Mouse (Mus musculus) retina, adult 2 months (tissue): ENCODE data around the gene Il23a.
A peak's percentile ranks its signal among the peaks of the same experiment; 100 is the strongest.
"Not testable (repeated sequence)": the region's sequence is repeated elsewhere in the genome, so short reads cannot be mapped to it uniquely, and the experiment has no call there.

Source experiments
- DNase-seq: peaks from one replicate; pipeline ENCODE4 v3.0.0-alpha.2; 2012; ENCODE audit warnings: low read depth, low spot score

The Il23a gene

GRCm38 (mm10) chr10:128298702-128299171, at the start of gene Il23a:
Il23a (minus strand) TSS chr10:128298752.
- no peak for DNase-seq

DNA sequence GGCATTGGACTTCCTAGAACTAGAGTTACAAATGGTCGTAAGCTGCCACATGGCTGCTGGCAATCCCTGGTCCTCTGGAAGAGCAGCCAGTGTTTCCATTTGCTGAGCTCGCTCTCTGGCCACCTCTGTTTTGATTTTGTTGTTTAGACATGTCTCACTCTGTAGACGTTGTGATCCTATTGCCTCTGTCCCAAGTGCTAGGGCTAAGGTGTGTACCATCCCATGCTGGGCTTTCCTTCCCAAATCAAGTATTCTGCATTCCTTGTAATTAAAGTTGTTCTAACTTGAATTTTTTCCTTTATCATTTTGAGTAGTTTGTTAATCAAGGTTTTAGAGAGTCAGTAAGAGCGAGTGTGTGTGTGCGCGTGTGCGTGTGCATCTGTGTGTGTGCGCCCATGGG, 49.0 kb upstream of the Il23a start:
- no peak for DNase-seq

GRCm38 (mm10) chr10:128344568-128345275, 46.2 kb upstream of the Il23a start:
- DNase-seq: no peak

GRCm38 (mm10) chr10:128343436-128343835, 44.9 kb upstream of the Il23a start:
- DNase-seq: no peak

DNA sequence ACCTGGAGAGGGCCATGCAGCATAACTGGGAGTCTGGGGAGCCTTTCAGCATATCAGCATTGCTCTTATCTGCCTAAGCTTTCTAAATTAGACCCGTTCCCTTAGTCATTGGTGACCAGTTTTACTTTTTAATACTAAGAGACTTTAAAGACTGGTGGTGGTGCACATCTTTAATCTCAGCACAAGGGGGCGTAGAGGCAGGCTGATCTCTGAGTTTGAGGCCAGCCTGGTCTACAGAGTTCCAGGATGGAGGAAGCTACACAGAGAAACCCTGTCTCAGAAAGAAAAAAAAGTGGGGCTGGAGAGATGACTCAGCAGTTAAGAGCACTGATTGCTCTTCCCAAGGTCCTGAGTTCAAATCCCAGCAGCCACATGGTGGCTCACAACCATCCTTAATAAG, 41.7 kb upstream of the Il23a start:
- DNase-seq: no peak

GRCm38 (mm10) chr10:128338948-128339347, 40.4 kb upstream of the Il23a start:
- no peak for DNase-seq

GRCm38 (mm10) chr10:128338415-128338814, 39.9 kb upstream of the Il23a start:
- DNase-seq: no peak

DNA sequence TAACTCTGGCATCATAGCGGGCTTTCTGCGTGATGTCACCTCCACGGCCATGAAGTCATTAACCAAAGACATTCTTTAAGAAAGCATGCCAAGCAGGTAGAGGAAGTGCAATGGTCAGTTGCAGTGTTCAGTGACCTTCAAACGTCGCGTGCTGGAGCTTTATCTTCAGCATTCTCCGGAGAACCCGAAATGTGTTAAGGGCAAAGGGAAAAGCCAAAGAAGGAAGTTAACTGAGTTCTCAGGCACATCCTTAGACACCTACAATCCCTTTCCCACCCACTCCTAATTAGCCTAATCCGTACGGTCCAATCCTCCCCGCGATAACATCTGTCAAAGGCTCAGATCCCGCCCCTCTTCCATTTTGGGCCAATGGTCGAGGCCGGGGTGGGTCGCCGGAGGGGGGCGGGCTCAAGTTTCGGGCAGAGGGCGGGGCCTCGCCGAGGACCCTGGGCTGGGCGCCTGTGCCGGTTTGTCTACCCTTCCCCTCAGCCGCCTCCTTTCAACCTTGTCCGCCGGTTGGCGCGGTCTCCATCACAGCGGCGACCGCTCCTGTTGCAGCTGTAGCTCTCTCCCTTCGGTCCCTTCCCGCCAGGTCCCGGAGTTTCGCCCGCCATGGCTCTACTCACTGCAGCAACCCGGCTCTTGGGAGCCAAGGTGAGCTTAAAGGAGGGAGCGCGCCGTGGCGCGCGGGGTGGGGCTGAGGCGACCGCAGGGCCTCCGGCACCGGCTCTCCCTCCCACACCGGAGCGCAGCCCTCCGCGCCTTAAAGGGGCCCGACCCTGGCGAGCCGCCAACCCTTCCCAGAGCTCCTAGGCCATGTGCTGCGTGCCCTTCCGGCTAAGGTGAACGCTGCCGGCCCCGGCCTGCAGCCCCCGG, 39.0 kb upstream of the Il23a start, which contains the start of gene Cs:
Gene Cs, plus strand, starts transcription at position 429 of the 876 bp plus-strand sequence.
- DNase-seq: peak; percentile 96

- DNase-seq: no peak
These were observed 38.0 kb upstream of the Il23a start for GRCm38 (mm10) chr10:128336597-128336996.

- no peak for DNase-seq
These were observed 37.6 kb upstream of the Il23a start for GRCm38 (mm10) chr10:128336195-128336594.

- DNase-seq: peak; percentile 63
These were observed 37.0 kb upstream of the Il23a start for GRCm38 (mm10) chr10:128335582-128335981.

DNA sequence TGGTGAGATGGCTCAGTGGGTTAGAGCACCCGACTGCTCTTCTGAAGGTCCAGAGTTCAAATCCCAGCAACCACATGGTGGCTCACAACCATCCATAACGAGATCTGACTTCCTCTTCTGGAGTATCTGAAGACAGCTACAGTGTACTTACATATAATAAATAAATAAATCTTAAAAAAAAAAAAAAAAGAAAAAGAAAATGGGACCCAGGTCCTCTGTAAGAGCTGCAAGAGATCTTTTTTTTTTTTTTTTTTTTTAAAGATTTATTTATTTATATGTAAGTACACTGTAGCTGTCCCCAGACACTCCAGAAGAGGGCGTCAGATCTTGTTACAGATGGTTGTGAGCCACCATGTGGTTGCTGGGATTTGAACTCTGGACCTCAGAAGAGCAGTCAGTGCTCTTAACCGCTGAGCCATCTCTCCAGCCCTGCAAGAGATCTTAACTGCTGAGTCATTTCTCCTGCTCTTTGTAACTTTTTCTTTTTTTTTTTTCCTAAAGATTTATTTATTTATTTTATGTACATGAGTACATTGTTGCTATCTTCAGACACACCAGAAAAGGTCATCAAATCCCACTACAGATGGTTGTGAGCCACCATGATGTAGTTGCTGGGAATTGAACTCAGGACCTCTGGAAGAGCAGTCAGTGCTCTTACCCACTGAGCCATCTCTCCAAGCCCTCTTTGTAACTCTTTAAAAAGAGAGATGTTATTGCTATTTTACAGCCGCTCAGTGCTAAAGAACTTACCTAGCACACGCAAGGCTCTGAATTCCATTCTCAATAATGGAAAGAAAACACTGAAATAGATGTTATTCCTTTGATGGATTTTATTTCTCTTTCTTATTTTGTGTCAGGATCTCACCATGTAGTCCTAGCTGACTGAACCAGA, 34.1 kb upstream of the Il23a start:
- not testable (repeated sequence) for DNase-seq

- no peak for DNase-seq
These were observed 29.1 kb upstream of the Il23a start for GRCm38 (mm10) chr10:128327610-128328009.

GRCm38 (mm10) chr10:128326825-128327224, 28.3 kb upstream of the Il23a start:
- DNase-seq: no peak

DNA sequence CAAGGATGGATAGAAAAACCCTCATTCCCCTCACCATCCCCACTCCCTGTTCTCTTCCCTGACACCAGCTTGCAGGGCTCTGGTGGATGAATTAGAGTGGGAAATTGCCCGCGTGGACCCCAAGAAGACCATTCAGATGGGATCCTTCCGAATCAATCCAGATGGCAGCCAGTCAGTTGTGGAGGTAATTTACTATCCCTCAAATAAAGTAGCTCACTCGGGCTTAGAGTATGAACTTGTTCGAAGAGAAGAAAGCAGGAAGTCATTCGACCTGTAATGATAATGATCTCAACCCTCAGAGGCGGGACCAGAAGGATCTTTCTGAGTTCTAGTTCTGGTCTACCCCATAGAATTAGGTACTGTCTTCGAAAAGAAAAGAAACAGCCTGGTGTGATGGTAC, 25.0 kb upstream of the Il23a start:
- DNase-seq: no peak

DNA sequence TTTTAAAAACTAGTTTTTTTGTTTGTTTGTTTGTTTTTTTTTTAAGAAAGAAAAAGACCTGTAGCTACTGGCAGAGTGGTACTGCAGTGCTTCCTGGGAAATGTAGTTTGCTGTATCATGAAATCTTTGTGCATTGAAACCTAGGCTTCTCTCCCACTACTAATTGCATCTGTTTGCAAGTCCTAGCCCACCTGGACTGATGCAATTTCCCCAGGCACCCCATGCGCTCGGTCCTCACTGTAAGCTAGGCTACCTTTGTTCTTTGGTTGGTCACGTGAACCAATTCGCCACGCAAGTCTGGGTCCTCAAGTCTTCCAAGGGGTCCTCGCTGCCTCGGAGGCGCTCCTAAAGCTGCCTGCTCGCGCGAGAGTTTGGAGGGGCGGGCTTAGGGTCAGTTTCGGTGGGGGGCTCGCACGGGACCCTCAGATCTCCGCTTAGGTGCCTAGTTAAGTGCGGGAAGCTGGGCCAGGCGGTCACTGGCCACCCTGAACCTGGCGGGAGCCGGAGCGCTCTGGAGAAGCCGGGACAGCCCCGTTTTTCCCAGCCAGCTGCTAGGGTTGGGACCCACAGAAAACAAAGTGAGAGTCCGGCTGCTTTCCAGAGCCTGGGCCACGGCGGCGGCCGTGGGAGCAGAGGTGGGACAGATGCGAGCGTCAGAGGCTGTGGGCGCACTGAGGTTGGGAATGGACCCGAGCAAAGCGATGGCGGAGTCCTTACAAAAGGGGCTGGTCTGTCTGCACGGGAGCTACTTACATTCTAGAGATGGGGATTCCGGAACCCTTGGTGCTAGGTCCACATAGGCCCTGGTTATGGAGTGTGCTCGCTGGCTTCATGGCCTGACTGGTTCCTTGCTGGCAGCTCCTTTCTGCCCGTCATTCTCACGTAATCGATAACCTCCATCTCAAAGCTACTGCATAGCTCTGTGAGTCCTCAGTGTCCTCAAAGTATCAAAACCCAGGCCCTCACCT, 23.9 kb upstream of the Il23a start, which contains the start of gene Cnpy2:
Gene Cnpy2, plus strand, starts transcription at position 319 of the 968 bp plus-strand sequence.
- DNase-seq: peak; percentile 63

GRCm38 (mm10) chr10:128321641-128322040, 23.1 kb upstream of the Il23a start:
- DNase-seq: peak; percentile 26

- no peak for DNase-seq
These were observed 17.0 kb upstream of the Il23a start for GRCm38 (mm10) chr10:128315578-128315977.

GRCm38 (mm10) chr10:128310902-128311301, 12.3 kb upstream of the Il23a start:
- no peak for DNase-seq

DNA sequence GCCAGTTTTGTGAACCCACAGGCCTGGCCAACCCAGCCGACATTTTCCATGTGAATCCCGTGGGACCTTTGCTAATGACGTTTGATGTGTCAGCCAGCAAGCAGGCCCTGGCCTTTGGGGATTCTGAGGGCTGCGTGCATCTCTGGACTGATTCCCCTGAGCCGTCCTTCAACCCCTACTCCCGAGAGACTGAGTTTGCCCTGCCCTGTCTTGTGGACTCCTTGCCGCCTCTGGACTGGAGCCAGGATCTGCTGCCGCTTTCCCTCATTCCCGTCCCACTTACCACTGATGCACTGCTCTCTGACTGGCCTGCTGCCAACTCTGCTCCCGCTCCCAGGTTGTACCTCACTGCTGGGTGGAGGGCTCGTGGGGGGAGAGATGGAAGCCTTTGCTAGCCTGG, 11.6 kb upstream of the Il23a start:
- no peak for DNase-seq
